Mouse (Mus musculus) 3T3-L1 (cell line): Measurements from ENCODE around the gene H60c.
A peak's percentile ranks its signal among the peaks of the same experiment; 100 is the strongest.
"Not testable (repeated sequence)": the region's sequence is repeated elsewhere in the genome, so short reads cannot be mapped to it uniquely, and the experiment has no call there.

Experiments
- DNase-seq: peaks from one replicate; pipeline ENCODE4 v3.0.0-alpha.2; 2015; ENCODE audit warnings: low read depth, low spot score

Gene H60c

GRCm38 (mm10) chr10:3267671-3268070, at the start of gene H60c:
Gene H60c (minus strand): TSS chr10:3267771.
- no peak for DNase-seq

- no peak for DNase-seq
Measured at GRCm38 (mm10) chr10:3308821-3309206, 41.2 kb upstream of the H60c start.

GRCm38 (mm10) chr10:3308180-3308820, 40.7 kb upstream of the H60c start:
- DNase-seq, result no peak

GRCm38 (mm10) chr10:3307752-3308151, 40.2 kb upstream of the H60c start:
- peak; percentile 54 for DNase-seq

- no peak for DNase-seq
Measured at GRCm38 (mm10) chr10:3293969-3294368, 26.4 kb upstream of the H60c start.

GRCm38 (mm10) chr10:3281047-3281446, 13.5 kb upstream of the H60c start:
- DNase-seq, result peak; percentile 30

- no peak for DNase-seq
Measured at GRCm38 (mm10) chr10:3274065-3274464, 6.5 kb upstream of the H60c start.

- peak; percentile 14 for DNase-seq
Measured at GRCm38 (mm10) chr10:3271036-3271435, 3.5 kb upstream of the H60c start.

GRCm38 (mm10) chr10:3266729-3267128, 842 bp downstream of the H60c start:
- no peak for DNase-seq

GRCm38 (mm10) chr10:3262784-3263183, 4.8 kb downstream of the H60c start:
- DNase-seq, result no peak

- DNase-seq, result no peak
Measured at GRCm38 (mm10) chr10:3257391-3257790, 10.2 kb downstream of the H60c start.

GRCm38 (mm10) chr10:3238436-3238835, 29.1 kb downstream of the H60c start:
- DNase-seq, result not testable (repeated sequence)

- DNase-seq, result peak; percentile 41
Measured at GRCm38 (mm10) chr10:3236638-3237270, 30.8 kb downstream of the H60c start.

- peak; percentile 77 for DNase-seq
Measured at GRCm38 (mm10) chr10:3228447-3229195, 39.0 kb downstream of the H60c start.
